31 mouse cellular contexts compared by ENCODE assay signal in genomic region chr10:43070893-43071292, GRCm38 (mm10).
DNase-seq lines count a peak whose midpoint lies in the region; ATAC-seq and TF ChIP-seq lines count a peak whose summit lies in the region.
"Had no signal": no experiment of that assay in that cellular context is flagged by ENCODE, and none has a peak within 500 bp of the region (broad histone marks: within the 10 kb centered on the region; RNA-seq: fewer than 3 reads in every experiment).

No protein-coding gene starts in this region.

- no peaks in the 10 kb centered on the region for H3K27me3 ChIP-seq in heart, embryonic 13.5 days (replicated peaks)
- H3K27me3 ChIP-seq in heart, embryonic 16.5 days (ENCODE audit: control insufficient read depth, insufficient read depth, low read length), result no peaks in the 10 kb centered on the region
- no peaks in the 10 kb centered on the region for H3K27me3 ChIP-seq in limb, embryonic 10.5 days (ENCODE audit: low read depth, poor library complexity, severe bottlenecking)
- H3K27me3 ChIP-seq: CH12.LX; intestine, embryonic 15.5 days; limb, embryonic 12.5 days; midbrain, embryonic 15.5 days; neural tube, embryonic 12.5 days; Patski; stomach, embryonic 15.5 days had no signal

- H3K36me3 ChIP-seq in heart, embryonic 13.5 days, result no peaks in the 10 kb centered on the region
- no peaks in the 10 kb centered on the region for H3K36me3 ChIP-seq in heart, embryonic 16.5 days (ENCODE audit: control insufficient read depth, insufficient read depth)
- no peaks in the 10 kb centered on the region for H3K36me3 ChIP-seq in limb, embryonic 10.5 days
- H3K36me3 ChIP-seq: G1E; intestine, embryonic 15.5 days; midbrain, embryonic 15.5 days; neural tube, embryonic 12.5 days; stomach, embryonic 15.5 days had no signal

- ATAC-seq in heart, embryonic 13.5 days (ENCODE audit: extremely low read depth, insufficient number of reproducible peaks, low FRiP score, low TSS enrichment), result no peak
- no peak for ATAC-seq in heart, embryonic 16.5 days (replicated peaks; ENCODE audit: extremely low read depth, insufficient read depth, low FRiP score)
- ATAC-seq: forebrain, postnatal 0 days; hindbrain, embryonic 16.5 days; intestine, embryonic 15.5 days; liver, postnatal 0 days; lung, postnatal 0 days; midbrain, embryonic 15.5 days; Patski had no signal

- TF ChIP-seq CTCF in layer of hippocampus, adult 2 months (conservative IDR thresholded peaks at IDR 0.05), result no peak

- H3K9ac ChIP-seq in heart, embryonic 13.5 days, result no peak overlapping the region
- no peak overlapping the region for H3K9ac ChIP-seq in heart, embryonic 16.5 days (ENCODE audit: low read length)
- H3K9ac ChIP-seq: forebrain, postnatal 0 days; intestine, embryonic 15.5 days; limb, embryonic 12.5 days; liver, postnatal 0 days; midbrain, embryonic 15.5 days; neural tube, embryonic 12.5 days; stomach, embryonic 15.5 days had no signal

- H3K27ac ChIP-seq in layer of hippocampus, adult 2 months, result peak overlapping the region; percentile 10; the same call in 1 of the 2 replicates
- H3K27ac ChIP-seq in heart, embryonic 13.5 days (replicated peaks), result peak overlapping the region; percentile 63
- H3K27ac ChIP-seq in heart, embryonic 16.5 days (ENCODE audit: low read length), result peak overlapping the region; percentile 41
- H3K27ac ChIP-seq in limb, embryonic 10.5 days, result no peak overlapping the region
- H3K27ac ChIP-seq: intestine, embryonic 15.5 days; limb, embryonic 12.5 days; macrophage; midbrain, embryonic 15.5 days; neural tube, embryonic 12.5 days; stomach, embryonic 15.5 days had no signal

- H3K4me3 ChIP-seq in layer of hippocampus, adult 2 months, result no peak overlapping the region
- no peak overlapping the region for H3K4me3 ChIP-seq in heart, embryonic 13.5 days
- H3K4me3 ChIP-seq in heart, embryonic 16.5 days (ENCODE audit: low read length), result no peak overlapping the region
- no peak overlapping the region for H3K4me3 ChIP-seq in limb, embryonic 10.5 days
- H3K4me3 ChIP-seq: intestine, embryonic 15.5 days; limb, embryonic 12.5 days; midbrain, embryonic 15.5 days; neural tube, embryonic 12.5 days; stomach, embryonic 15.5 days had no signal

- no peaks in the 10 kb centered on the region for H3K9me3 ChIP-seq in heart, embryonic 13.5 days
- H3K9me3 ChIP-seq in heart, embryonic 16.5 days (replicated peaks; ENCODE audit: control insufficient read depth, low read length), result no peaks in the 10 kb centered on the region
- H3K9me3 ChIP-seq in limb, embryonic 10.5 days (replicated peaks), result no peaks in the 10 kb centered on the region
- H3K9me3 ChIP-seq: G1E; intestine, embryonic 15.5 days; limb, embryonic 12.5 days; midbrain, embryonic 15.5 days; neural tube, embryonic 12.5 days; stomach, embryonic 15.5 days had no signal

- H3K4me2 ChIP-seq in heart, embryonic 13.5 days, result peak overlapping the region; percentile 19; the same call in 1 of the 2 replicates
- H3K4me2 ChIP-seq in heart, embryonic 16.5 days (ENCODE audit: low read depth, low read length), result peak overlapping the region; percentile 27; the same call in 1 of the 2 replicates
- H3K4me2 ChIP-seq: intestine, embryonic 15.5 days; limb, embryonic 12.5 days; liver, embryonic 11.5 days; midbrain, embryonic 15.5 days; neural tube, embryonic 12.5 days; stomach, embryonic 15.5 days had no signal

- peak; percentile 21 to 23 for DNase-seq in heart, adult 18-20 months
- DNase-seq in heart, postnatal 4 days, result no peak
- DNase-seq in layer of hippocampus, adult 2 months (ENCODE audit: low spot score in 2 of 2), result no peak
- DNase-seq in layer of hippocampus, postnatal 10 days (ENCODE audit: low spot score in 2 of 2), result no peak
- DNase-seq in limb, embryonic 10.5 days (ENCODE audit: low spot score), result no peak
- no peak for DNase-seq in thymus, postnatal 25 days
- DNase-seq: B cell, adult 2 months; cerebellum, adult 11-12 months; cerebellum, postnatal 10 days; forebrain, postnatal 0 days; kidney, adult 8-10 months; kidney, postnatal 14 days; layer of hippocampus, postnatal 36 days; liver, postnatal 0 days; retina, postnatal 1 day; right cerebral cortex, postnatal 4 days; thymus, adult 2 months had no signal

- H3K4me1 ChIP-seq in heart, embryonic 13.5 days, result peaks cover 25% of the 10 kb centered on the region
- peaks cover 17% of the 10 kb centered on the region for H3K4me1 ChIP-seq in heart, embryonic 16.5 days (ENCODE audit: control insufficient read depth, insufficient read depth, low read length)
- H3K4me1 ChIP-seq in limb, embryonic 10.5 days, result no peaks in the 10 kb centered on the region
- H3K4me1 ChIP-seq: stomach, embryonic 15.5 days had no signal

- WGBS in heart, embryonic 13.5 days, result 50% methylated on average over 6 of the region's 6 CpGs
- WGBS in heart, embryonic 16.5 days, result 47% methylated on average over 6 of the region's 6 CpGs
- WGBS in limb, embryonic 10.5 days, result 91% methylated on average over 6 of the region's 6 CpGs

Comparison
In these comparisons a context has a peak if more than half of its experiments do, and no peak if none do; other contexts are left out.
1. DNase-seq: peak in heart, adult 18-20 months (2 of 2); none in heart, postnatal 4 days (single experiment), layer of hippocampus, adult 2 months (0 of 2), layer of hippocampus, postnatal 10 days (0 of 2), limb, embryonic 10.5 days (single experiment) and thymus, postnatal 25 days (single experiment).